Mouse (Mus musculus) ES-Bruce4 (cell line): Measurements from ENCODE around the gene Tmc5. TPM values are rescaled to one million over a fixed set of nuclear protein-coding genes. Genes with fewer than 3 reads are reported as not detected.

Experiments
- H3K27ac ChIP-seq: 2 replicates; pipeline ENCODE4 v1.5.1; 2012; ENCODE audit warnings: low read length, inconsistent platforms; ENCODE audit not compliant: insufficient read depth
- H3K27me3 ChIP-seq: 2 replicates; pipeline ENCODE4 v1.6.1; 2012; ENCODE audit warnings: mild to moderate bottlenecking, low read length, inconsistent platforms; ENCODE audit not compliant: control insufficient read depth, poor library complexity, insufficient read depth, severe bottlenecking
- H3K36me3 ChIP-seq: 2 replicates; pipeline ENCODE4 v1.6.1; 2012; ENCODE audit warnings: inconsistent platforms, mild to moderate bottlenecking, low read length, moderate library complexity; ENCODE audit not compliant: control insufficient read depth, poor library complexity, insufficient read depth, severe bottlenecking
- H3K4me1 ChIP-seq: one replicate; pipeline ENCODE4 v1.8.1; 2011; ENCODE audit warnings: low read length; ENCODE audit not compliant: control insufficient read depth, insufficient read depth
- H3K4me3 ChIP-seq: 2 replicates; pipeline ENCODE4 v1.5.1; 2011; ENCODE audit warnings: low read depth, mild to moderate bottlenecking, low read length
- H3K9ac ChIP-seq: 2 replicates; pipeline ENCODE4 v1.6.1; 2012; ENCODE audit warnings: low read depth, mild to moderate bottlenecking, inconsistent platforms; ENCODE audit not compliant: poor library complexity, severe bottlenecking
- H3K9me3 ChIP-seq: replicated peaks from 2 replicates; pipeline ENCODE4 v1.6.1; 2012; ENCODE audit warnings: mild to moderate bottlenecking, low read length, inconsistent platforms; ENCODE audit not compliant: control insufficient read depth, poor library complexity, insufficient read depth, severe bottlenecking
- CTCF ChIP-seq: IDR thresholded peaks from one replicate; pipeline ENCODE4 v1.8.1; 2011; ENCODE audit warnings: low read depth, low read length
- EP300 ChIP-seq: IDR thresholded peaks from 2 replicates; pipeline ENCODE4 v1.6.1; 2011; ENCODE audit warnings: low read depth, low read length; ENCODE audit not compliant: insufficient read depth
- POLR2A ChIP-seq: IDR thresholded peaks from one replicate; pipeline ENCODE4 v1.8.1; 2011; ENCODE audit warnings: low read length; ENCODE audit not compliant: insufficient read depth
- polyA plus RNA-seq: library from polyadenylated mRNA; stranded (reverse); fragments of >200 nt; gene quantifications from 2 replicates; pipeline ENCODE4 v1.2.4, GENCODE M21; 2011; ENCODE audit warnings: low read depth; ENCODE audit not compliant: missing spikeins, insufficient read depth, insufficient read length

Tmc5 gene
- polyA plus RNA-seq, 1 experiment, result 0.16 TPM

DNA sequence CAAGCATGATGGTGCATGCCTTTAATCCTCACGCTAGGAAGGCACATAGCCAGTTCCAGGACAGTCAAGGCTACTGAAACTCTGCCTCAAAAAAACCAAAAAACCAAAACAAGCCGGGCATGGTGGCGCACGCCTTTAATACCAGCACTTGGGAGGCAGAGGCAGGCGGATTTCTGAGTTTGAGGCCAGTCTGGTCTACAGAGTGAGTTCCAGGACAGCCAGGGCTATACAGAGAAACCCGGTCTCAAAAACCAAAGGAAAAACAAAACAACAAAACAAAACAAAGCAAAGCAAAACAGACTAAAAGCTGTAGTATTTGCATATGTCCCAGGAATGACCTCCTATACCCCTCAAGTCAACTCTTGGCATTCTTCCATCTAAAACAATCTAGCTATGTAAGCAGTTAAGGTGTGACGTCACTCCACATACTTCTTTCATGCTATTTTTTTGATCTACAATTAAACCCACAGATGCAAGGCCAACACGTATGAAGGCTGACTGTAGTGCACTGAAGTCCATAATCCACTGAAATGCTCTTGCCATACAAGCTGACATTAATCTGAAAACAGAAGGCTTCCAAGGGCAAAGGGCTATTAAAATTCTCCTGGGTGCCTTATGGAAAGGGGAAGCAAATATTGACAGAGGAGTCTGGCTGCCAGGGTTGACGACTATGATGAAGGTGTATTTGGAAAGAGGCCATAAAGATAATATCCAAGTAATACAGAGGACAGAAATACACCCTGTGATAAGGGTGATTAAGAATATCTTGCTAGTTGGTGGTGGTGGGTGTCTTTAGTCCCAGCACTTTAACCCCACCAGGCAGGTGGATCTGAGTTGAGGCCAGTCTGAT is 107.1 kb downstream of the Tmc5 start:
- H3K36me3 ChIP-seq, result no peaks in the 10 kb centered on the region
- no peak overlapping the region for H3K27ac ChIP-seq
- no peaks in the 10 kb centered on the region for H3K9me3 ChIP-seq
- no peak for TF ChIP-seq EP300
- no peak for TF ChIP-seq POLR2A
- no peak for TF ChIP-seq CTCF
- no peak overlapping the region for H3K4me3 ChIP-seq
- peak overlapping the region; percentile 71; the same call in 1 of the 2 replicates for H3K9ac ChIP-seq
- H3K27me3 ChIP-seq, result no peaks in the 10 kb centered on the region
- H3K4me1 ChIP-seq, result no peaks in the 10 kb centered on the region

DNA sequence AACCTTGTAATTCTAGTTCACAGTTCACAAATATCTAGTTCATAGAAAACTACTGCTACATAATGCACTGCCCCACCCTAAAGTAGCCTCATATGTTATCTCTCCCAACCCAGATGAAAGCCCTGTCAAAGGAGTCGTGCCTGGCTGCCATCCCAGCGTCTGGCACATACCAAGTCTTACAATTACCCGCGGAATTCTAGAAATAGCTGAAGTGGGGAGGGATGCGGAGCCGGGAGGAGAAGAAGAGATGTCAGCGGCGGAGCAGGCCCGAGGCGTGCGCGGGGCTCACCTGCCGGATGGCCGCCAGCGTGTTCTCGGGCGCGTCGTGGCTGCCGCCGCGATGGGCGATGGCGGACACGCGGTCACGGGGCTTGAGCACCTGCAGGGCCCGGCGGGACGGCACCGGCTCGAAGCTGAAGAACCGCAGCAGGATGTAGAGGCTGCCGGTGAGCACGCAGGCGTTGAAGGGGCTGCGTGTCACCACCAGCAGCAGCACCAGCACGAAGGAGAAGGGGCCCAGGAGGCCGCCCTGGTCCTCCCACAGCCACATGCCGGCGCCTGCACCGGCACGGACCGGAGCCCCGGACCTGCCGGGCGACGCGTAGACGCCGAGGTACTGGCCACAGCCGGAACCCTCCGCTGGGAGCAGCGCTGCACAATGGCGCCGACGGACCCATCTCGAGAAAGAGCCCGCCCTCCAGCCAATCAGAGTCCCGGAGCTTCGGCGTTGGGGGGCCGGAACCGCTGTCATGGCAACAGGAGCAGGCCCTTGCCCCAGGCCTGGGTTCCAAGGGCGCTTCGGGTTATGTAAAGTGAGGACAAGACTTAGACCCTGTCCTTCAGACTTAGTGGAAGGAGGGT is 108.2 kb downstream of the Tmc5 start, which contains the start of gene Gde1:
Gene Gde1, minus strand, starts transcription at position 678 of the 861 bp plus-strand sequence.
- H3K27ac ChIP-seq, result peak within 1 kb of the TSS; percentile 72

DNA sequence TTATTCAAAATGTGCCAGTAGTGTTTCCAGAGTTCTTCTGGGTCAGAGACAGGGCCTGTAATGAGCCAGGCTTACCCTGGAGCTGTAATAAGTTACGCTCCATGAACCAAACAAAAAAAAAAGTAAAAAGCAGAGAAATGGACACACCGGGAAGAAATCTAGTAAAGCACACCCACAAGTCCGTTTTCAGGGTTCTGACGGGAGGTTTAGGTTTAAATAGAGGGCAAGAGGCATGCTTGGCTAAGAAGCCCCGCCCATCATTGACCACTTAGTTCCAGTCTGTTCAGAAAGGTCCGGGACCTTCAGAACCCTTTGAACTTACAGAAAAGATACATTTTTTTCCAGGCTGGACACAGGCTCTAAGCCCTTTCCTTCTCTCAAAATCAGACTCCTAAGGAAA is 109.0 kb downstream of the Tmc5 start:
- Histone ChIP-seq H3K9ac (0 out of 2 replicates have a peak overlapping the region, but pooled peaks have one; percentile 54), H3K9me3 (no peaks in the 10 kb centered on the region), H3K27ac (peak overlapping the region; percentile 72), H3K27me3 (no peaks in the 10 kb centered on the region), H3K4me3 (no peak overlapping the region), H3K36me3 (no peaks in the 10 kb centered on the region), H3K4me1 (peaks cover under 1% of the 10 kb centered on the region)
- TF ChIP-seq EP300, result no peak

More for the DNA sequence above, 108.2 kb downstream of the Tmc5 start, which contains the start of gene Gde1:
- peak within 1 kb of the TSS; percentile 74 for H3K4me3 ChIP-seq
- H3K4me1 ChIP-seq, result no peaks in the 10 kb centered on the region
- no peaks in the 10 kb centered on the region for H3K9me3 ChIP-seq
- no peaks in the 10 kb centered on the region for H3K36me3 ChIP-seq
- TF ChIP-seq EP300, result 0 out of 2 replicates have a peak, but pooled peaks have one; percentile 66
- no peak for TF ChIP-seq POLR2A
- peak within 1 kb of the TSS; percentile 71 for H3K9ac ChIP-seq
- no peaks in the 10 kb centered on the region for H3K27me3 ChIP-seq

DNA sequence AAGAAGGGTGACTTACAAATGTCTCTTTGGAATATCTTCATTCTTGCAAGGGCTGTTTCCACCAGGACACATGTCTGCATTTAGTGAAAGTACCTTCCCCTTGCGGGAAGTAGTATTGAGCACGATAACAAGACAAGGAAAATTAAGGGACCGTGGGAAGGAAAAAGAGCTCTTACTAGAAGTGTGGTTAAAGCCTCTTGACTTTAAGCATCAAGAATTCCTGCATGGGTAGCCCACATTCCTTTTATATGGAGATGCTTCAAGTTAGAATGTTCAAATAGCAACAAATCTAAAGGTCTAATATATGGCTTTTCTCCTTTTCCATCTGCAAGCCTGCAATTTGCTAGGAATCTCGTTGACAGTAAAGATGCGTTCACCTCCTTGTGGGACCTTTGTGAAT is 109.4 kb downstream of the Tmc5 start:
- H3K27me3 ChIP-seq, result no peaks in the 10 kb centered on the region
- no peak overlapping the region for H3K4me3 ChIP-seq
- no peaks in the 10 kb centered on the region for H3K36me3 ChIP-seq
- H3K9me3 ChIP-seq, result no peaks in the 10 kb centered on the region
- no peak overlapping the region for H3K27ac ChIP-seq
- no peak for TF ChIP-seq POLR2A
- no peak for TF ChIP-seq EP300
- no peak for TF ChIP-seq CTCF
- 0 out of 2 replicates have a peak overlapping the region, but pooled peaks have one; percentile 54 for H3K9ac ChIP-seq
- peaks cover 2% of the 10 kb centered on the region for H3K4me1 ChIP-seq

DNA sequence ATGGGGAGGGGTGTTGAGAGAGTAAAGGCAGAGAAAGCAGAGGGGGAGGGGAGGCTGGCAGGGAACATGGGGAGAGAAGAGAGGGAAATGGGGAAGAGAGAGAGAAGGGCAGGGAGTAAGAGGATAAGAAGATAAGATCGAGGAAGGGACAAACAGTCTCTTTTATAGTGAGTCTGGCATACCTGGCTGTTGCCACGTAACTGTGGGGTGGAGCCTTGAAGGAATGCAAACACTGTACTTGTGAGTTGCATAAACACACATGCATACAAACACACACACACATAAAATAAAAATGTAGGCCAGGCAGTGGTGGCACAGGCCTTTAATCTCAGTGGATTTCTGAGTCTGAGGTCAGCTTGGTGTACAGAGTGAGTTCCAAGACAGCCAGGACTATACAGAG is 110.1 kb downstream of the Tmc5 start:
- H3K4me3 ChIP-seq, result no peak overlapping the region
- H3K4me1 ChIP-seq, result peaks cover 2% of the 10 kb centered on the region
- no peak overlapping the region for H3K9ac ChIP-seq
- H3K27ac ChIP-seq, result no peak overlapping the region
- H3K36me3 ChIP-seq, result no peaks in the 10 kb centered on the region
- no peaks in the 10 kb centered on the region for H3K9me3 ChIP-seq
- no peaks in the 10 kb centered on the region for H3K27me3 ChIP-seq
- TF ChIP-seq EP300 (no peak), POLR2A (no peak), CTCF (no peak)

DNA sequence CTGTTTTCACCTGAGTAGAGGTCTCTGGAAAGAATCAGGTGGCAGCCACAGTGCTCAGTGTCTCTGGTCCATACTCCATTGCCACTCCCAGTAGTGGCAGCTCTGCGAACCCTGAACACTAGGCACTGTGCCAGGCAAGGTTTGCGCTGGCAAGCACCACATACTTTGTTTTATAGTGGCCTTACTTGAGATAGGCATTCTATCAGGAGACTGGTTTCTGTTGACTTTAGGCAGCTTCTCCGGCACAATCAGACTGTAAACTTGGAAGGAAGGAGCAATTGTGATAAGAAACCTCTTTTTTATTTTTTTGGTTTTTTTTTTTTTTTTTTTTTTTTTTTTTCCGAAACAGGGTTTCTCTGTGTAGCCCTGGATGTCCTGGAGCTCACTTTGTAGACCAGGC is 110.9 kb downstream of the Tmc5 start:
- no peak overlapping the region for H3K9ac ChIP-seq
- H3K9me3 ChIP-seq, result no peaks in the 10 kb centered on the region
- H3K27me3 ChIP-seq, result no peaks in the 10 kb centered on the region
- H3K4me1 ChIP-seq, result peaks cover 2% of the 10 kb centered on the region
- TF ChIP-seq CTCF, result no peak
- TF ChIP-seq EP300, result no peak
- TF ChIP-seq POLR2A, result no peak
- H3K4me3 ChIP-seq, result no peak overlapping the region
- no peak overlapping the region for H3K27ac ChIP-seq
- no peaks in the 10 kb centered on the region for H3K36me3 ChIP-seq
